Mouse (Mus musculus): ENCODE results near the gene Snx13.

Snx13 gene

DNA sequence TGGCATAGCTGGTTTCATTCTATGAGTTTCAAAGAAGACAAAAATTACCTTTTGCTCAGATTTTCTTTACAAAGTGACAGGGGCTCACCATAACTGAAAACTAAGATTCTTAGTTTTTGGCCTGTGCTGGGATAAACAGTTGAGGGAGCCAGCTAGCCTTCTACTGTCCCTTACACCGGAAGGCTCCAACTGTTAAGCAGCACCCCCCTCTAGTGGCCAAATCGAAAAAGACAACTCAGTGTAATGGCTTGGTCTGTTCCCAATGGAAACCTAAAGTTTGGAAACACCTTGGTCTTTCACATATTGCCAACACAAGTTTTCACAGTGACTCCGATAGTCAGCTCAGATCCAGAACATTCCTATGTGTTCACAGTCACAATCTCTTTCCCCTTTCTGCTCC is 135.7 kb downstream of the Snx13 start:
- in situ Hi-C loops (cut with MboI, MseI), result loop anchor here (5.0 to 25.0 kb wide), 4 partner anchors 245 to 1720 kb away; no protein-coding TSS in a partner anchor

DNA sequence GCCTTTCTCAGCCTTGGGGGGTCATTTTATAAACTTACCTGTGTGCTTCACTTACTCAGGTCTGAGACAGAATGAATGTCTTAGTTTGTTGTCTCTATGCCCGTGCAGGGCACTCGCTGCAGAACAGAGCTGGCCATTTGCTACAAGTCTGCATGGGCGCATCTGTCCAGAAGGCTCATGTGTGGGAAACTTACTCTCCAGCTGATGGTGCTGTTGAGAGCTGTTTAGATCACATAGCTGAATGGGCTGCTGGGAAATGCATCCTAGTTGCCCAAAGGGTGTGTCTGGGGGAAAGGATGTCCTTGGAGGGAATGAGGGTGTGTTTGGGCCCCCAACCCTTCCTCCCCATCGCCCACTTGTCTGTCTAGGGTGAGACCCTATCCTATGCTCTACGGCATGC is 137.3 kb downstream of the Snx13 start:
- in situ Hi-C loops (cut with MboI, MseI), result loop anchor here (5.0 to 25.0 kb wide), 4 partner anchors 247 to 1722 kb away; no protein-coding TSS in a partner anchor

DNA sequence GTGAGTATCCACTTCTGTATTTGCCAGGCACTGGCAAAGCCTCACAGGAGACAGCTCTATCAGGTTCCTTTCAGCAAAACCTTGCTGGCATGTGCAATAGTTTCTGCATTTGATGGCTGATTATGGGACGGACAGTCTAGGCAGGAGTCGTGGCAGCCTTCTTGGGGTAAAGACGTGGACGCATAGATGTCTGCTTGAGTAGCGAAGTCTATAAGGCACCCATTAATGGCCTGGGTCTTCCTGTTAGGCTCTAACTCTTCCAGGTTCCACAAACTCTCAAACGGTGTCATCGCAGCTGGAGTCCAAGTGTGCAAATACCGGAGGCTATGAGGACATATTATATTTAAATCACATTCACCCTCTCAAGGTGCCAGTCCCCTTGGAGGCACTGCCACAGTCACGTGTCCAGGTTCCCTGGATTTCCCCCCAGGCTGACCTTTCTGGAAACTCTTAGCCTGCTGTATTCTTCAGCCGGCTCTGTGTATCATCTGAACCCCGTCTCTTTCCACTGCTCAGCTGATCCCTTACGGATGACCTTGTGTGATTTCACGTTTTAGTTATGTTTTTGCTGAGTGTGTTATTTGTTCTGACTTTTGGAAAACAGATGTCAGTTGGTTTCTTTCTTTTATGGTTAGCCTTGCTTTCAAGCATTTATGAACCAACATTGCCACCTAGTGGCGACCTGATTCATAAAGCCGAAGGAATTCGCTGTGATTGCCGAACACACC is 144.9 kb downstream of the Snx13 start:
- in situ Hi-C loops (cut with MboI, MseI), result loop anchor here (10.0 to 25.0 kb wide), 3 partner anchors 755 to 1730 kb away; no protein-coding TSS in a partner anchor

- in situ Hi-C loops (cut with MboI, MseI), result loop anchor here (10.0 to 25.0 kb wide), 3 partner anchors 755 to 1730 kb away; no protein-coding TSS in a partner anchor
Observed at GRCm38 (mm10) chr12:35192426-35192769, 145.4 kb downstream of the Snx13 start.
